ENCODE assay signal across 9 mouse cellular contexts in the genomic region with DNA sequence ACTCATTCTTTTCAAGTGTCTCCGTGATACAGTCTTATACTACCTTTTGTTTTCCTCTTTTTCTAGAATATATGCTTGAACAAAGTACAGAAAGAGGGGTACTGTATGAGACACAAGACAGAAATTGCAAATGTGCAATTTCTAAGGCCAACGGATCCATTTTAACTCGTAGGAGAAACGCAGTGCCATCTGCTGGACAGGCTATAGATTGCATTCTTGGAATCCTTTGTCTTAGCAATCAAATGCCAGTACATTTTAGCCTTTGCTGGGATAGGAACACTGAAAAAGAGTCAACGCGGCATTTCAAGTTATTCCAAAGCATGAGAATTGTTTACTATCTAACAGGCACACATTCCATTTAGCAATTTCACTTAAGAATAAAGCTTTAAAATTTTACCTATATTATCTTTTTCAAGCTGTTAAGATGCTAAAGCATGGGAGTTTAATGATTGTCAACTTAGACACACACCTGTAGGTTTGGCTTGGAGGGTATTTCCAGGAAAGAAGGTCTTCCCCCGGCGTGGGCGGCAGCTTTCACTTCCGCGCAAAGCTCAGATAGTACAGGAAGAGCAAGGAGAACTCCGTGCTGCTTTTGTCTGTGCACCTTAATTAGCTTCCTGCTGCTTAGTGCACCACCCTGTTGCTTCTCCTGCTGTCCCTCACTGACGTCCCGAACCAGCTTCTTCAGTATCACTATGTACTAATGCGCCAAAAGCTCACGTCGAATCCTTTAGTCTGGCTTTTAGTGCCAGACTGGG. TPM values are rescaled to one million over a fixed set of nuclear protein-coding genes. Genes with fewer than 3 reads are reported as not detected.
DNase-seq lines count a peak whose midpoint lies in the region; ATAC-seq and TF ChIP-seq lines count a peak whose summit lies in the region.
"Had no signal": no experiment of that assay in that cellular context is flagged by ENCODE, and none has a peak within 500 bp of the region (broad histone marks: within the 10 kb centered on the region; RNA-seq: fewer than 3 reads in every experiment).

No protein-coding gene starts in this region.

- H3K4me1 ChIP-seq in E14TG2a.4 (replicated peaks; ENCODE audit: low read depth, low read length), result peaks cover 8% of the 10 kb centered on the region
- no peaks in the 10 kb centered on the region for H3K4me1 ChIP-seq in embryonic facial prominence, embryonic 15.5 days
- H3K4me1 ChIP-seq in heart, postnatal 0 days (ENCODE audit: control insufficient read depth, insufficient read depth), result no peaks in the 10 kb centered on the region
- no peaks in the 10 kb centered on the region for H3K4me1 ChIP-seq in liver, embryonic 16.5 days (ENCODE audit: control insufficient read depth, low read depth, low read length)
- H3K4me1 ChIP-seq in neural tube, embryonic 12.5 days, result peaks cover 3% of the 10 kb centered on the region; the same call in 1 of the 2 replicates
- H3K4me1 ChIP-seq in stomach, embryonic 16.5 days (ENCODE audit: control insufficient read depth, insufficient read depth, low read length), result no peaks in the 10 kb centered on the region

- ATAC-seq in embryonic facial prominence, embryonic 15.5 days (ENCODE audit: insufficient number of reproducible peaks, low FRiP score, low TSS enrichment, low read depth), result no peak
- peak; percentile 57; the same call in 1 of the 2 replicates for ATAC-seq in heart, postnatal 0 days (ENCODE audit: insufficient read depth, low read depth)
- ATAC-seq in liver, embryonic 16.5 days (ENCODE audit: low read depth), result no peak
- ATAC-seq in neural tube, embryonic 12.5 days (ENCODE audit: low FRiP score, low read depth), result peak; percentile 81
- ATAC-seq in stomach, embryonic 16.5 days (ENCODE audit: insufficient read depth, low FRiP score), result peak; percentile 58; the same call in 1 of the 2 replicates

- TF ChIP-seq EP300 in heart, postnatal 0 days (IDR thresholded peaks at IDR 0.05; ENCODE audit: low read depth), result no peak

- H3K4me3 ChIP-seq in E14TG2a.4 (replicated peaks; ENCODE audit: low read length), result peak overlapping the region; percentile 59
- H3K4me3 ChIP-seq in embryonic facial prominence, embryonic 15.5 days (replicated peaks), result peak overlapping the region; percentile 48
- peak overlapping the region; percentile 64 for H3K4me3 ChIP-seq in heart, postnatal 0 days (ENCODE audit: low read depth, low read length)
- peak overlapping the region; percentile 55 for H3K4me3 ChIP-seq in liver, embryonic 16.5 days (ENCODE audit: low read depth, low read length)
- peak overlapping the region; percentile 25 for H3K4me3 ChIP-seq in neural tube, embryonic 12.5 days
- H3K4me3 ChIP-seq in stomach, embryonic 16.5 days (replicated peaks; ENCODE audit: low read length), result peak overlapping the region; percentile 59

- peak overlapping the region; percentile 22; the same call in 1 of the 2 replicates for H3K9ac ChIP-seq in embryonic facial prominence, embryonic 15.5 days
- H3K9ac ChIP-seq in heart, postnatal 0 days (replicated peaks; ENCODE audit: low read depth, low read length), result peak overlapping the region; percentile 62
- peak overlapping the region; percentile 39 for H3K9ac ChIP-seq in liver, embryonic 16.5 days (ENCODE audit: low read depth, low read length)
- H3K9ac ChIP-seq in neural tube, embryonic 12.5 days, result peak overlapping the region; percentile 46
- peak overlapping the region; percentile 72 for H3K9ac ChIP-seq in stomach, embryonic 16.5 days (ENCODE audit: low read length)

- under 1% methylated on average over 17 of the region's 17 CpGs for WGBS in embryonic facial prominence, embryonic 15.5 days
- WGBS in heart, postnatal 0 days, result under 1% methylated on average over 17 of the region's 17 CpGs
- under 1% methylated on average over 17 of the region's 17 CpGs for WGBS in liver, embryonic 16.5 days (ENCODE audit: insufficient replicate concordance)
- 2% methylated on average over 17 of the region's 17 CpGs for WGBS in neural tube, embryonic 12.5 days
- 1% methylated on average over 17 of the region's 17 CpGs for WGBS in stomach, embryonic 16.5 days

- H3K36me3 ChIP-seq in E14TG2a.4 (ENCODE audit: insufficient read depth, low read length), result no peaks in the 10 kb centered on the region
- H3K36me3 ChIP-seq in embryonic facial prominence, embryonic 15.5 days, result no peaks in the 10 kb centered on the region
- H3K36me3 ChIP-seq in heart, postnatal 0 days (replicated peaks; ENCODE audit: control insufficient read depth, insufficient read depth, low read length), result no peaks in the 10 kb centered on the region
- H3K36me3 ChIP-seq in liver, embryonic 16.5 days (ENCODE audit: control insufficient read depth, insufficient read depth), result no peaks in the 10 kb centered on the region
- H3K36me3 ChIP-seq in neural tube, embryonic 12.5 days, result no peaks in the 10 kb centered on the region
- no peaks in the 10 kb centered on the region for H3K36me3 ChIP-seq in stomach, embryonic 16.5 days (ENCODE audit: control insufficient read depth, insufficient read depth, low read length)

- no peak overlapping the region for H3K27ac ChIP-seq in embryonic facial prominence, embryonic 15.5 days (replicated peaks)
- no peak overlapping the region for H3K27ac ChIP-seq in heart, postnatal 0 days (ENCODE audit: low read depth)
- no peak overlapping the region for H3K27ac ChIP-seq in liver, embryonic 16.5 days (ENCODE audit: low read length)
- H3K27ac ChIP-seq in neural tube, embryonic 12.5 days, result no peak overlapping the region
- no peak overlapping the region for H3K27ac ChIP-seq in stomach, embryonic 16.5 days (ENCODE audit: low read length)

- H3K9me3 ChIP-seq in E14TG2a.4 (ENCODE audit: low read length), result no peaks in the 10 kb centered on the region
- H3K9me3 ChIP-seq in embryonic facial prominence, embryonic 15.5 days (replicated peaks), result no peaks in the 10 kb centered on the region
- no peaks in the 10 kb centered on the region for H3K9me3 ChIP-seq in heart, postnatal 0 days (replicated peaks; ENCODE audit: control insufficient read depth, low read length)
- no peaks in the 10 kb centered on the region for H3K9me3 ChIP-seq in liver, embryonic 16.5 days (replicated peaks; ENCODE audit: control insufficient read depth, low read length)
- no peaks in the 10 kb centered on the region for H3K9me3 ChIP-seq in neural tube, embryonic 12.5 days
- H3K9me3 ChIP-seq in stomach, embryonic 16.5 days (replicated peaks; ENCODE audit: control insufficient read depth, low read length), result no peaks in the 10 kb centered on the region

- TF ChIP-seq CTCF in E14TG2a.4 (conservative IDR thresholded peaks at IDR 0.05; ENCODE audit: low read length), result peak; percentile 74
- peak; percentile 85 for TF ChIP-seq CTCF in heart, postnatal 0 days (IDR thresholded peaks at IDR 0.05; ENCODE audit: low read depth)

- DNase-seq in brain, adult 2 months (ENCODE audit: low read depth, low spot score), result peak; percentile 82
- DNase-seq in heart, postnatal 0 days (ENCODE audit: low spot score), result peak; percentile 73
- DNase-seq in kidney, postnatal 14 days, result peak; percentile 65

- H3K27me3 ChIP-seq in E14TG2a.4 (ENCODE audit: insufficient read depth, low read length), result peaks cover 10% of the 10 kb centered on the region; the same call in 1 of the 2 replicates
- H3K27me3 ChIP-seq in embryonic facial prominence, embryonic 15.5 days, result no peaks in the 10 kb centered on the region
- no peaks in the 10 kb centered on the region for H3K27me3 ChIP-seq in heart, postnatal 0 days (ENCODE audit: control insufficient read depth, insufficient read depth, low read length)
- H3K27me3 ChIP-seq in liver, embryonic 16.5 days (ENCODE audit: control insufficient read depth, insufficient read depth, low read depth, low read length), result no peaks in the 10 kb centered on the region
- H3K27me3 ChIP-seq in neural tube, embryonic 12.5 days (replicated peaks), result no peaks in the 10 kb centered on the region
- no peaks in the 10 kb centered on the region for H3K27me3 ChIP-seq in stomach, embryonic 16.5 days (ENCODE audit: control insufficient read depth, insufficient read depth, low read length)

- H3K4me2 ChIP-seq in embryonic facial prominence, embryonic 15.5 days (replicated peaks), result peak overlapping the region; percentile 71
- H3K4me2 ChIP-seq in heart, postnatal 0 days (ENCODE audit: low read depth, low read length), result peak overlapping the region; percentile 87
- H3K4me2 ChIP-seq in liver, embryonic 16.5 days (ENCODE audit: low read depth, low read length), result peak overlapping the region; percentile 65
- peak overlapping the region; percentile 59 for H3K4me2 ChIP-seq in neural tube, embryonic 12.5 days (replicated peaks)
- peak overlapping the region; percentile 76 for H3K4me2 ChIP-seq in stomach, embryonic 16.5 days (ENCODE audit: low read depth, low read length)

RNA-seq across cellular contexts. Expression of gene Gm8251, which starts 19.8 kb away (rescaled TPM):
- 0.04 and 0.05 TPM in 2 replicates for polyA plus RNA-seq in embryonic facial prominence, embryonic 15.5 days (2015; fragmentation: Nextera tagmentation; extraction: Ambion mirVana)
- not detected in 2 replicates for total RNA-seq in heart, postnatal 0 days (2014; rRNA removed; ENCODE audit: low replicate concordance)
- not detected in 2 replicates for polyA plus RNA-seq in heart, postnatal 0 days (2015; fragmentation: Nextera tagmentation; extraction: Ambion mirVana)
- 0.12 and 0.19 TPM in 2 replicates for polyA plus RNA-seq in liver, embryonic 16.5 days (2015; fragmentation: Nextera tagmentation; extraction: Ambion mirVana)
- 0.03 and 0.10 TPM in 2 replicates for polyA plus RNA-seq in neural tube, embryonic 12.5 days (2016; fragmentation: Nextera tagmentation; extraction: Ambion mirVana)
- 0.05 and 0.09 TPM in 2 replicates for polyA plus RNA-seq in stomach, embryonic 16.5 days (2015; fragmentation: Nextera tagmentation; extraction: Ambion mirVana)
- polyA plus RNA-seq: gonadal fat pad, adult 2 months had no signal

RNA-seq across cellular contexts. Expression of gene Mettl21c, which starts 22.1 kb away (rescaled TPM):
- polyA plus RNA-seq in embryonic facial prominence, embryonic 15.5 days (2015; fragmentation: Nextera tagmentation; extraction: Ambion mirVana), result 0.49 and 0.68 TPM in 2 replicates
- total RNA-seq in heart, postnatal 0 days (2014; rRNA removed; ENCODE audit: low replicate concordance), result not detected in 2 replicates
- polyA plus RNA-seq in heart, postnatal 0 days (2015; fragmentation: Nextera tagmentation; extraction: Ambion mirVana), result 0.29 and 0.40 TPM in 2 replicates
- 0.11 TPM in 1 of 2 replicates, not detected in the other for polyA plus RNA-seq in liver, embryonic 16.5 days (2015; fragmentation: Nextera tagmentation; extraction: Ambion mirVana)
- 0.43 and 0.66 TPM in 2 replicates for polyA plus RNA-seq in neural tube, embryonic 12.5 days (2016; fragmentation: Nextera tagmentation; extraction: Ambion mirVana)
- 0.30 and 0.32 TPM in 2 replicates for polyA plus RNA-seq in stomach, embryonic 16.5 days (2015; fragmentation: Nextera tagmentation; extraction: Ambion mirVana)

Comparison
In these comparisons a context has a peak if more than half of its experiments do, and no peak if none do; other contexts are left out.
1. ATAC-seq: peak in heart, postnatal 0 days (single experiment), neural tube, embryonic 12.5 days (single experiment) and stomach, embryonic 16.5 days (single experiment); none in embryonic facial prominence, embryonic 15.5 days (single experiment) and liver, embryonic 16.5 days (single experiment).
2. H3K9ac ChIP-seq: peak in every context shown above with its lines; median percentile 72 in stomach, embryonic 16.5 days; 62 in heart, postnatal 0 days; 46 in neural tube, embryonic 12.5 days; 39 in liver, embryonic 16.5 days; 22 in embryonic facial prominence, embryonic 15.5 days.
3. Peak in every context shown above with its lines, with median percentiles within 50 percentile points of each other: H3K4me3 ChIP-seq, DNase-seq and H3K4me2 ChIP-seq.